Mouse (Mus musculus) lung, embryonic 14.5 days (tissue): ENCODE measurements around the gene Dph3. TPM values are rescaled to one million over a fixed set of nuclear protein-coding genes. Genes with fewer than 3 reads are reported as not detected.
"Not testable (repeated sequence)": the region's sequence is repeated elsewhere in the genome, so short reads cannot be mapped to it uniquely, and the experiment has no call there.

Source experiments
- ATAC-seq: fragments of 200-750 bp; cut with Nextera tagmentation; 2 replicates; pipeline ENCODE4 v1.8.0; 2017; ENCODE audit warnings: mild to moderate bottlenecking, moderate TSS enrichment, moderate library complexity; ENCODE audit not compliant: insufficient read depth
- DNase-seq: peaks from one replicate; pipeline ENCODE4 v3.0.0-alpha.2; 2015
- H3K27ac ChIP-seq: fragments of 300-500 bp; sonication (generic); 2 replicates; pipeline ENCODE4 v1.5.1; 2014; ENCODE audit warnings: low read depth, mild to moderate bottlenecking, moderate library complexity
- H3K27me3 ChIP-seq: fragments of 300-500 bp; sonication (generic); 2 replicates; pipeline ENCODE4 v1.6.1; 2014; ENCODE audit warnings: low read length, control low read depth; ENCODE audit not compliant: insufficient read depth
- H3K36me3 ChIP-seq: fragments of 300-500 bp; sonication (generic); 2 replicates; pipeline ENCODE4 v1.6.1; 2014; ENCODE audit warnings: control low read depth; ENCODE audit not compliant: insufficient read depth
- H3K4me1 ChIP-seq: fragments of 300-500 bp; sonication (generic); 2 replicates; pipeline ENCODE4 v1.6.1; 2014; ENCODE audit warnings: antibody characterized with exemption, control low read depth; ENCODE audit not compliant: insufficient read depth
- H3K4me2 ChIP-seq: fragments of 300-500 bp; sonication (generic); 2 replicates; pipeline ENCODE4 v1.6.1; 2014; ENCODE audit warnings: mild to moderate bottlenecking
- H3K4me3 ChIP-seq: fragments of 300-500 bp; sonication (generic); 2 replicates; pipeline ENCODE4 v1.5.1; 2014; ENCODE audit warnings: low read depth, low read length
- H3K9ac ChIP-seq: fragments of 300-500 bp; sonication (generic); 2 replicates; pipeline ENCODE4 v1.6.1; 2014
- H3K9me3 ChIP-seq: fragments of 300-500 bp; sonication (generic); 2 replicates; pipeline ENCODE4 v1.6.1; 2016; ENCODE audit warnings: low read depth, low read length, control low read depth
- CTCF ChIP-seq: IDR thresholded peaks from 2 replicates; pipeline ENCODE4 v1.5.1; 2016; ENCODE audit warnings: antibody characterized with exemption, low read depth
- WGBS: fragments of 180-500 bp; shearing (Covaris S2); extraction: QIAGEN DNeasy Blood & Tissue Kit; methylation state at CpG from one replicate; pipeline ENCODE4 v1.1.7; 2014; 5-methylcytosine and 5-hydroxymethylcytosine counted together
- polyA plus RNA-seq: library from polyadenylated mRNA; unstranded; fragments of >200 nt; fragmentation: Nextera tagmentation; extraction: Ambion mirVana; gene quantifications from 2 replicates; pipeline ENCODE4 v1.2.1, GENCODE M21; 2014

Gene Dph3
- 89.8 and 90.8 TPM in 2 replicates for polyA plus RNA-seq

DNA sequence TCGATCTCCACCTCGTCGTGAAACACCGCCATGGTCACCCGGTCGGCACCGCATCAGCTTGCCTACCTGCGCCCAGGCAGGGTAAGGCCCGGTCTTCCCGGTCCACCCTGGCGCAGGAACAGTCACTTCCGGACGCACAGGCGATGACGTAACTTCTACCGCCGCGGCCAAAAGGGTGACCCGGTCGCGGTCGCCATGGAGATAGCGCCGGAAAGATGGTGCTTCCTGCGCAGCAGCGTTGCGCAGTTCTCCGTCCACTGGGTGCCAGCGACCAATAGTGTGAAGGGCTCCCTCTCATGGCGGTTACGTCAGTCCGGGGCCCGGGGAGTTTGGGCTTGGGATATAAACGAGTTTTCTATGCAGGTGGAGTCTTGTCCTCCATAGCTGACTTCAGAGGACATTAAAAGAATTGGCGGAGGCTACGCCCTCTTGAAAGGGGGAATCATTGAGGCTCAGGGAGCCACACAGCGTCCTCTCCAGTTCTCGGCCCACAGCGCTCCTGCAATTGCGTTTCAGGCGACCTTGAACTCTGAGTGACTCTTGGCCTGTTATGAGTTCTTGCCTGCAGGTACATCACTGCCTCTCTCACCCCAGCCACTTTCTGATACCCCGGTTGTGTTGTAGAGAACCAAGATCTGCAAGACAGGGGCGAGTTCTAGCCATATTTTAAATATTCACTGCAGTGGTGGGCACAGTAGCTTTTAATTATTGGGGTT is at the start of gene Dph3:
Gene Dph3, minus strand, starts transcription at position 244 of the 716 bp plus-strand sequence.
- peak within 1 kb of the TSS; percentile 80 for H3K4me2 ChIP-seq
- no peaks in the 10 kb centered on the region for H3K4me1 ChIP-seq
- H3K9me3 ChIP-seq: no peaks in the 10 kb centered on the region
- peaks cover 23% of the 10 kb centered on the region for H3K36me3 ChIP-seq
- H3K27me3 ChIP-seq: no peaks in the 10 kb centered on the region
- peak within 1 kb of the TSS; percentile 83 for H3K27ac ChIP-seq
- H3K9ac ChIP-seq: peak within 1 kb of the TSS; percentile 66
- peak within 1 kb of the TSS; percentile 56 for H3K4me3 ChIP-seq
- under 1% methylated on average over 43 of the region's 43 CpGs for WGBS
- peak; percentile 98 for ATAC-seq
- peak; percentile 99 for DNase-seq
- TF ChIP-seq CTCF: peak; percentile 66

GRCm38 (mm10) chr14:32134293-32134692 is 48.8 kb upstream of the Dph3 start:
- no peaks in the 10 kb centered on the region for H3K4me1 ChIP-seq
- H3K27me3 ChIP-seq: no peaks in the 10 kb centered on the region
- WGBS: 44% methylated on average over 2 of the region's 2 CpGs
- no peak overlapping the region for H3K27ac ChIP-seq
- H3K4me2 ChIP-seq: no peak overlapping the region
- no peak overlapping the region for H3K4me3 ChIP-seq
- H3K36me3 ChIP-seq: no peaks in the 10 kb centered on the region
- H3K9me3 ChIP-seq: no peaks in the 10 kb centered on the region
- no peak overlapping the region for H3K9ac ChIP-seq
- DNase-seq: no peak
- no peak for TF ChIP-seq CTCF
- ATAC-seq: no peak

GRCm38 (mm10) chr14:32131836-32132235 is 46.3 kb upstream of the Dph3 start:
- no peak overlapping the region for H3K27ac ChIP-seq
- TF ChIP-seq CTCF: no peak
- no peaks in the 10 kb centered on the region for H3K9me3 ChIP-seq
- H3K27me3 ChIP-seq: no peaks in the 10 kb centered on the region
- H3K9ac ChIP-seq: no peak overlapping the region
- no peaks in the 10 kb centered on the region for H3K4me1 ChIP-seq
- DNase-seq (no peak), ATAC-seq (no peak)
- H3K4me2 ChIP-seq: no peak overlapping the region
- no peaks in the 10 kb centered on the region for H3K36me3 ChIP-seq
- WGBS: 30% methylated on average over 4 of the region's 4 CpGs
- H3K4me3 ChIP-seq: no peak overlapping the region

- 74% methylated on average over 5 of the region's 5 CpGs for WGBS
- Histone ChIP-seq H3K4me2 (no peak overlapping the region), H3K9ac (no peak overlapping the region), H3K27me3 (no peaks in the 10 kb centered on the region), H3K36me3 (no peaks in the 10 kb centered on the region), H3K27ac (no peak overlapping the region), H3K4me1 (no peaks in the 10 kb centered on the region), H3K4me3 (no peak overlapping the region), H3K9me3 (no peaks in the 10 kb centered on the region)
- ATAC-seq (no peak), DNase-seq (no peak)
- no peak for TF ChIP-seq CTCF
Observed at GRCm38 (mm10) chr14:32128409-32128808, 42.9 kb upstream of the Dph3 start.

- not testable (repeated sequence) for H3K27me3 ChIP-seq, DNase-seq, H3K9ac ChIP-seq, H3K27ac ChIP-seq, H3K9me3 ChIP-seq, H3K36me3 ChIP-seq, H3K4me1 ChIP-seq, H3K4me3 ChIP-seq, H3K4me2 ChIP-seq, ATAC-seq
- 82% methylated on average over 5 of the region's 5 CpGs for WGBS
Observed at GRCm38 (mm10) chr14:32125256-32125655, 39.7 kb upstream of the Dph3 start.

- Histone ChIP-seq H3K27ac (no peak overlapping the region), H3K36me3 (no peaks in the 10 kb centered on the region), H3K4me3 (no peak overlapping the region), H3K4me1 (no peaks in the 10 kb centered on the region), H3K9me3 (no peaks in the 10 kb centered on the region), H3K27me3 (no peaks in the 10 kb centered on the region), H3K4me2 (no peak overlapping the region), H3K9ac (no peak overlapping the region)
- 59% methylated on average over 3 of the region's 3 CpGs for WGBS
- no peak for TF ChIP-seq CTCF
- no peak for DNase-seq
- ATAC-seq: no peak
Observed at GRCm38 (mm10) chr14:32124261-32124660, 38.7 kb upstream of the Dph3 start.

DNA sequence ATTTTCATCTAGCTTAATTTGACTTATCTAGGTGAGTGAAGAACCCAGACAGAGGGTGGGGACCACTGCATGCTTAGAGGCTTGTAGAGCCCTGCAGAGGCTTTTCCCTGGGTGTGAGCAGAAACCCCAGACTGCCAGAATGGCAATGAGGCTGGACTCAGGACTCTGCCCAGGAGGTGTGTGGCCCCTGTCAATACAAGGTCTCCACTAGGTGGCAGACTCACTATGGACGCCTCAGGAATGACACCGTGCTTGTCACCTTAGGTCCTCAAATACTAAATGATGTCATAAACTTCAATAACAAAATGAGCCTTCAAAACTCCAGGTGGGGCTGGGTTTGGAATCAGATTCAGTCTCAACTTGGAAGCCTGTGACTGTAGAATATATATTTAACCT is 36.4 kb upstream of the Dph3 start:
- peak; percentile 53 for TF ChIP-seq CTCF
- H3K4me2 ChIP-seq: no peak overlapping the region
- no peaks in the 10 kb centered on the region for H3K4me1 ChIP-seq
- H3K9ac ChIP-seq: no peak overlapping the region
- no peaks in the 10 kb centered on the region for H3K9me3 ChIP-seq
- H3K36me3 ChIP-seq: no peaks in the 10 kb centered on the region
- 49% methylated on average over 2 of the region's 2 CpGs for WGBS
- ATAC-seq (no peak), DNase-seq (peak; percentile 41)
- no peaks in the 10 kb centered on the region for H3K27me3 ChIP-seq
- no peak overlapping the region for H3K27ac ChIP-seq
- no peak overlapping the region for H3K4me3 ChIP-seq
